Comparison of ENCODE assay signal across 8 mouse cellular contexts in the genomic region with DNA sequence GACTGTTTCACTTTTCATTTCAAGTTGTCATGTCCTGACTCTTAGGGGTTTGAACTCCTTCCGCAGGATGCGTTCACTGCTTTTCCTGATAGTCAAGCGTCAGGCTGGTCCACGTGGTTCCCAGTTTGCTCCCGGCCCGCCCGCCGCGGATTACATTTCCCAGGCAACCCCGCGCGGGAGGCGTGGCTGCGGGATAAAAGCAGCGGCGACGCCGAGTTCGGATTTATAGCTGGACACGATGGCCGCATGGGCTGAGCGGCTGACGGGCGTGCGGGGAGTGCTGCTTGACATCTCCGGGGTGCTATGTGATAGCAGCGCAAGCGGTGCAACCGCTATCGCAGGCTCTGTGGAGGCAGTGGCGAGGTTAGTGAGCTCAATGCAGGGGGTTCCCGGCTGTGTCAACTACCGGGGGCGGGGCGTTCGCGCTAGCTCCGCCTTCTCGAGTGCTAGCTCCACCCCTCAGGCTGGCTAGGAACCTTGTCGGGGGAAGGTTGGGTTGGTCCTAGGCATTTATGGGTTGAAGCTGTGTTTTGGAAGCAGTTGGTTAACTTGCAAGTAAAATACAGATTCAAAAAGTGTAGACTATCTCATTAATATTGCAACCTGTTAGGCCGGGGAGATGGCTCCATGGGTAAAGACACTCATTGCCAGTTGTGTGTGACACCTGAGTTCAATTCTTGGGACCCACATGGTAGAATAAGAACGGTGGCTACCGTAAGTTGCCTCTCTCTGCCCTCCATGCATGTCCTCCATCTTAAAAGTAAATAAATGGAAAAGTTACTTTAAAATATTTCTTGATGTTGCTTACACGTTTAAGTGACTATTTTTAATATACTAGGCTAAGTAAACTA. TPM values are rescaled to one million over a fixed set of nuclear protein-coding genes. Genes with fewer than 3 reads are reported as not detected.
A peak's percentile ranks its signal among the peaks of the same experiment; 100 is the strongest.
DNase-seq lines count a peak whose midpoint lies in the region; ATAC-seq lines count a peak whose summit lies in the region.

A gene (plus strand): TSS at position 171 of the 851 bp plus-strand sequence.

- H3K4me3 ChIP-seq in hindbrain, embryonic 14.5 days (replicated peaks; ENCODE audit: low read length), result peak within 1 kb of the TSS; percentile 53

- no peak within 1 kb of the TSS for H3K27ac ChIP-seq in hindbrain, embryonic 14.5 days

- peak; percentile 82 for ATAC-seq in hindbrain, embryonic 14.5 days (ENCODE audit: low FRiP score)

- 9% methylated on average over 44 of the region's 44 CpGs for WGBS in hindbrain, embryonic 14.5 days

- H3K36me3 ChIP-seq in hindbrain, embryonic 14.5 days (replicated peaks; ENCODE audit: control insufficient read depth, insufficient read depth), result no peaks in the 10 kb centered on the region

- peak within 1 kb of the TSS; percentile 63 for H3K9ac ChIP-seq in hindbrain, embryonic 14.5 days

- DNase-seq in WW6 (ENCODE audit: low read depth, low spot score), result peak; percentile 74
- DNase-seq in cerebellum, postnatal 36 days, result peak; percentile 62 to 67
- peak; percentile 70 to 83 for DNase-seq in frontal cortex, postnatal 36 days (ENCODE audit: low spot score in 2 of 2)
- peak; percentile 80 for DNase-seq in hindbrain, embryonic 14.5 days (ENCODE audit: low spot score)
- peak; percentile 77 to 84 for DNase-seq in layer of hippocampus, postnatal 36 days
- DNase-seq in lung, postnatal 36 days, result peak; percentile 87
- DNase-seq in retina, embryonic 14.5 days (ENCODE audit: low spot score), result peak; percentile 81
- peak; percentile 69 to 70 for DNase-seq in thymus, postnatal 36 days

- H3K9me3 ChIP-seq in hindbrain, embryonic 14.5 days (ENCODE audit: control insufficient read depth, low read length), result no peaks in the 10 kb centered on the region

- H3K4me1 ChIP-seq in hindbrain, embryonic 14.5 days (replicated peaks; ENCODE audit: control insufficient read depth, insufficient read depth, low read length), result no peaks in the 10 kb centered on the region

- H3K4me2 ChIP-seq in hindbrain, embryonic 14.5 days (replicated peaks), result peak within 1 kb of the TSS; percentile 60

- no peaks in the 10 kb centered on the region for H3K27me3 ChIP-seq in hindbrain, embryonic 14.5 days (ENCODE audit: control insufficient read depth, insufficient read depth, low read length)

RNA-seq across cellular contexts. Expression of the gene that starts here (rescaled TPM):
- 46.6 and 50.0 TPM in 2 replicates for polyA plus RNA-seq in hindbrain, embryonic 14.5 days (2014; fragmentation: Nextera tagmentation; extraction: Ambion mirVana)
- 10 to 100 TPM; 25.5 to 26.0 TPM for total RNA-seq in layer of hippocampus, postnatal 36 days (2021)
